Mouse (Mus musculus): Measurements from ENCODE around the gene Grin2a.

- TF ChIP-seq CTCF (IDR thresholded peaks at IDR 0.05; ENCODE audit: extremely low read depth, insufficient read length, insufficient replicate concordance, low read depth, low read length) (no peak), POLR2A (IDR thresholded peaks at IDR 0.05; ENCODE audit: low read depth, low read length) (no peak)
These were observed 202.4 kb downstream of the Grin2a start for GRCm38 (mm10) chr16:9792976-9793375.

Measured in small intestine, adult 2 months (tissue).